Mouse (Mus musculus): ENCODE data around the gene Sqstm1. TPM values are rescaled to one million over a fixed set of nuclear protein-coding genes. Genes with fewer than 3 reads are reported as not detected.

The Sqstm1 gene
- total RNA-seq (2021) (1,000 to 10,000 TPM in 1 of 2 experiments, 100 to 1,000 TPM in 1; 696 to 1,341 TPM), polyA plus RNA-seq (2012; rRNA removed) (517 and 655 TPM in 2 replicates)
- long read RNA-seq, transcript Sqstm1-202 (8 exons, 2,037 nt), result major isoform, 238 of 419 reads
- long read RNA-seq, transcript Sqstm1-201 (8 exons, 2,673 nt), result minor isoform, 86 of 419 reads
- long read RNA-seq, partial matches to known transcripts, result 70 of 419 reads
- long read RNA-seq, other reads (novel, unspliced or antisense), result 25 of 419 reads

GRCm38 (mm10) chr11:50210505-50211151 lies at the start of gene Sqstm1, which contains the start of gene Mgat4b:
Sqstm1 (minus strand) TSS chr11:50210827.
Mgat4b (plus strand) TSS chr11:50210890.
- DNase-seq, result peak; percentile 92

- DNase-seq, result no peak
Measured at GRCm38 (mm10) chr11:50258310-50258709, 47.7 kb upstream of the Sqstm1 start.

- DNase-seq, result no peak
Measured at GRCm38 (mm10) chr11:50256615-50257014, 46.0 kb upstream of the Sqstm1 start.

GRCm38 (mm10) chr11:50254010-50254580 lies 43.5 kb upstream of the Sqstm1 start:
- no peak for DNase-seq

GRCm38 (mm10) chr11:50253393-50253792 lies 42.8 kb upstream of the Sqstm1 start:
- no peak for DNase-seq

- no peak for DNase-seq
Measured at GRCm38 (mm10) chr11:50252684-50253265, 42.1 kb upstream of the Sqstm1 start.

GRCm38 (mm10) chr11:50252166-50252565 lies 41.5 kb upstream of the Sqstm1 start:
- DNase-seq, result no peak

- DNase-seq, result no peak
Measured at GRCm38 (mm10) chr11:50248473-50249171, 38.0 kb upstream of the Sqstm1 start.

- DNase-seq, result no peak
Measured at GRCm38 (mm10) chr11:50245269-50245668, 34.6 kb upstream of the Sqstm1 start.

- DNase-seq, result no peak
Measured at GRCm38 (mm10) chr11:50243926-50244325, 33.3 kb upstream of the Sqstm1 start.

- DNase-seq, result no peak
Measured at GRCm38 (mm10) chr11:50240235-50240911, 29.7 kb upstream of the Sqstm1 start.

- DNase-seq, result no peak
Measured at GRCm38 (mm10) chr11:50238821-50239791, 28.5 kb upstream of the Sqstm1 start.

GRCm38 (mm10) chr11:50238324-50238723 lies 27.7 kb upstream of the Sqstm1 start, which contains the start of gene Ltc4s:
Ltc4s (minus strand) TSS chr11:50238616.
- DNase-seq, result no peak

GRCm38 (mm10) chr11:50236937-50237835 lies 26.6 kb upstream of the Sqstm1 start:
- peak; percentile 6 for DNase-seq

GRCm38 (mm10) chr11:50236540-50236936 lies 25.9 kb upstream of the Sqstm1 start:
- peak; percentile 94 for DNase-seq

GRCm38 (mm10) chr11:50234606-50235005 lies 24.0 kb upstream of the Sqstm1 start:
- no peak for DNase-seq

GRCm38 (mm10) chr11:50233993-50234392 lies 23.4 kb upstream of the Sqstm1 start:
- peak; percentile 1 for DNase-seq

GRCm38 (mm10) chr11:50233022-50233421 lies 22.4 kb upstream of the Sqstm1 start:
- DNase-seq, result peak; percentile 1

GRCm38 (mm10) chr11:50231411-50231810 lies 20.8 kb upstream of the Sqstm1 start:
- peak; percentile 55 for DNase-seq
